Mouse (Mus musculus): ENCODE results near the gene Ms4a4d.

The Ms4a4d gene

GRCm38 (mm10) chr19:11574965-11575364 is 38.4 kb downstream of the Ms4a4d start:
- peak; percentile 9 for DNase-seq (ENCODE audit: low read depth, low spot score)

DNA sequence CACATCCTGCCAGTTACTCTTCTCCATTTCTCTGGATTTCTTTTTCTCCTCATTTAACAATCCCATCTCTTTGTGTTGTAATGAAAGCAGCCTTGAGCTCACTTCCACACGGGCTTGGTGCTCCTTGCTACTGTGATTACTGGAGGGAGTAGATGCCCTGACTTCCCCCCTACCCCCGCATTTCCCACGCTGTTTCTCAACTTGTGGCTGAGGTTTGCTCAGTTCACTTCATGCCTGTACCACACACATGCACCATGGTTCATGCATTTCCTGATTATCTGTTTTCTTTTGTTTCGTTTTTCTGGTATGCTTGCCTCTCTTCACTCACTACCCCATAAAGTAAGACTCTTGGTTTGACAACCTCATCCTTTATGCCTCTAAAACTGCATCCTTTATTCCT is 52.6 kb downstream of the Ms4a4d start:
- DNase-seq (ENCODE audit: low read depth, low spot score), result no peak

DNA sequence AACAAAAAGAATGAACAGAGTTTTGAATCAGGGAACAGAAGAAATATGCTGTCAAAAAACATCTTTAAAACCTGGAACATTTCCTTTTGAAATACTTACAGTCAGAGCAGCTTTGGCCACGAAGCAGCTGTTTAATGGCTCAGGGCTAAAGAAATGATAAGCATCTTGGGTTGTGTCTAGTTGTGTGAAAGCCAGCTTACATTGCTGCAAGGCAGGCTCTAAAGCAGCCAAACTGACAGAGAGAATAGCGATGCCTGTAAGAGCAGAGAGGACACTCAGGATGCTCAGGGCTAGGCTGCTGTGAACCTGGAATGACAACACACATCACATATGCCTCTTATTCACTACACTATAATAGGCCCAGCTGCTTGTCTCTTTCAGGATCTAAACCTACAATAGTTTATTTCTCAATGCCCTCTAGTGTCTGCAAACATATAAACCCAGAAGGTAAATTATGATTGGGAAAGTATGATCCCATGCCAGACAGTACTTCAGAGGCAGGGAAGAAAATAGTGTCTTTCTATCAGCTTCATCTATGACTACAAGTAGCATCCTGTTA is 53.4 kb downstream of the Ms4a4d start:
- no peak for DNase-seq (ENCODE audit: low read depth, low spot score)

DNA sequence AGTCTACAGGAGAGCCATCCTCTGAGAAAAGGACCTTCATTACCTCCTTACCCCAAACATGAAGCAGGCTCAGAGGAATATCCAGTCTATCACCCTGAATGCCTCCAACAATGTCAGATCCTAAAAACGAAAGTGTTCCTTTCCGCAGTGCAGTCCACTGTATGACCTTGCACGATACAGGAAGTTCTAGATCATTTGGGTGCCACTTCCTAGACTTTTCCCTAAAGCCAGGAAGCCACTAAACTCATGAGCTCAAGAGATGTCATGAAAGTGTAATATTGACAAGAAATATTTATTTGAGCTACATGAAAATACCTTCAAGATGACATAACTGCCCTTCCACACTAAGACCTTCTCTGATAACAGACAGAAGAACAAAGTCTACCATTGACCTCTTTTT is 64.7 kb downstream of the Ms4a4d start:
- DNase-seq (ENCODE audit: low read depth, low spot score), result no peak

DNA sequence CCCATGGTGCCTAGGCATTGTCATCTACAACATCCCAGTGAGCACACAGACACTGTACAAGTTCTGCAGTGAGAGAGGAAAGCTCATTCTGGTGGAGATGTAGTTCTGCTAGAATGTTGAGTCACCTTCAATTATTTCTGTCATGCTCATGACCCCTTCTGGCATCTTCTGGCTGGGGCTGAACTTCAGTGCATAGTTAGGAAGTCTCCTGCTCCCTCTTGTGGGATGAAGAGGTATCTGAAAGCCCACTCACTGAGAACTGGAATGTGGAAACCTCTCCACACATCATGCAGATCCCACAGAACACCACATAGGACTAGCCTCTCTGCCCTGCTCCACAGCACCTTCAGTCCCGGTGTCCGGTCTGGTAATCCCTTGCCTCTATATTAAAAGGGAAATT is 65.4 kb downstream of the Ms4a4d start:
- peak; percentile 58 for DNase-seq (ENCODE audit: low read depth, low spot score)

DNA sequence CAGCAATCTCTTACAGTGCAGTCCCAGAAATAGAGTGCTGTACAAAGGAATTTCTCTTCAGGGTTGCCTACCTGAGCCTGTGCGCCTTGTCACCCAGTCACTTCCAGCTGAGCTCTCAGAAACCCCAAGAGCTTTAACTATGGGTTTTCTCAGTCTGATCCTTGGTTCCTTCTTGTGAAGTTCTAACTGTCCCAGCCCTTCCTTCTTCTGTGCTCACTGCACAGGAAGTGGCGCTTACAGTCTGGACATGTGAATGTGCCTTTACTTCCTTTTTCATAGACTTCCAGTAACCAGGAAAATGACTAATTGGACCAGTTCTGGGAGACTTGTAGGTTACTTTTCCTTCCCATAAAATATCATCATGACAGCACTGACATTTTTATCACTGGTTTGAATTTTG is 68.0 kb downstream of the Ms4a4d start, which contains the start of gene Ms4a6d:
Gene Ms4a6d (minus strand): TSS at position 247 of the 400 bp plus-strand sequence.
- peak; percentile 1 for DNase-seq (ENCODE audit: low read depth, low spot score)

Data from brain, adult 2 months (tissue).